Mouse (Mus musculus) spleen, postnatal 10 days (tissue): Measurements from ENCODE around the gene Gsdma3.

Source experiments
- DNase-seq, 2 experiments: peaks; one replicate each; pipeline ENCODE4 v3.0.0; 2021 to 2022; ENCODE audit warnings: low spot score in 2 of 2

The Gsdma3 gene

DNA sequence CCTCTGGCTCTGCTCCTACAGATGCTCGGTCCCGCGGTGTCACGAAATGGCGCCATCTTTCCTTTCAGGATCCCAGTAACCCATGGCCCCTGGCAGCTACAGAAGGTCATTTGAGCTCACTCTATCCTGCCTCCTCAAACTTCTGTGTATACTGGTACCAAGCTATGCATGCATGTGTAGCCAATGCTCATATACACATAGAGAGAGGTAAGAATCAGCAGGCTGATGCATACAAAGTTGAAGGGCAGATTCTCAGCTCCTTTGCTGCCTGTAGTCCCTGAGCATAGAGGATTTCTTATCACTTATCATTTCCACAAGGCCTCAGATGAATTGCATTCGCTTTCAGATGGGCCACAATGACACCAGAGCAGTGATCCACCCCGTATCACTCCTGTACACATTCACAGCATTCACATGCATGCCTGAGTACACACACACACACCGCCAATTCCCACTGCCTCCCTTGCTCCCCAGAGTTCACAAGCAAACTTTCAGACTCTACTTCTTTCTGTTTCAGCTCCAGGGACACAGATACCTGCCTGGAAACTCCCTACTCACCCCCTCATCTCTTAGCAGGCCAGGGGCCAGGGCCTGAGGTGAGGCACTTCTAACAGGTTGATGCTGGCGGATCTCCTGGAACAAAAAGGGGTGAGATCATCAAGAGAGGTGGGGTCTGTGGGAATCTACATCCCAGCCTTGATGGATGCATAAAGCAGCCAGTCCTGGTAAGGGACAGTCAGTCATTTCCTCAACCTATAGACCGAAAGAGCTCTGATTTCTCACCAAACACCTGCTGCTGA, at the start of gene Gsdma3, which contains the start of gene Gm12355:
TSS of gene Gsdma3 (plus strand) at position 750 of the 800 bp plus-strand sequence.
TSS of gene Gm12355 (minus strand) at position 51 of the 800 bp plus-strand sequence.
- no peak for DNase-seq

- no peak for DNase-seq
Observed at GRCm38 (mm10) chr11:98577776-98578175, 48.4 kb upstream of the Gsdma3 start.

GRCm38 (mm10) chr11:98580301-98581121, 45.6 kb upstream of the Gsdma3 start:
- peak; percentile 78 to 89 for DNase-seq

DNA sequence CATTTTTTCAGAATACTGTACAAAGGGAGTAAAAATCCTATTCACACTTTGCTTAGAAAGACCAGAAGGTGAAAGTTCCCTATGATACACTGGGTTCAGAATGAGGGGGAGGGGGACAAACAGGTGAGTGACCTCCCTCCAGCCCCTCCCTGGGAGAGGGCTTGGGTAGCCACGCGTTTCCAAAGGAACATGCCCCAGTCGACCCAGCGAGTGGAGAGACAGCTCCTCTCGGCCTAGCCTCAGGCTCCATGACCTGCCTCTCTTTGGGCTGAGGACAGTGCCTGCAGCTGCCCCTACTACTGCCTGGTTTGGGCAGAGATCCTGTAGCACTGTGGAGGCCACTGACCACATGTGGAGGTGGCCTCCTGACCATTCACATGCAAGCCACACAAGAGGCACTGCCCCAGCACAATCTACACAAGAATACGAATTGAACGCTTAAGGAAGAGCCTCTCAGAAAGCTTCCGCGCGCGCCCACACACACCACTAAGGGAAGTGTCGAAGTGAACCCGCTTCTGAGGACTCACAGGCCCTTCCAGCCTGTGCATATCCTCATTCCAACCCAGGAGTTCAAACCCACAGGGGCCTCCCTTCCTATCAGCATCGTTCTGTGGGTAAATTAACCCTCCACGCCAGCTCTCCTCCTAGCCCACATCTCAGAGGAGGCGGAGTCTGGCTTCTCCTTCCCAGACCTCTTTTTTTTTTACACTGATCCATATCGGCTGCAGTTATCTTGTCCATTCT, 44.7 kb upstream of the Gsdma3 start:
- peak; percentile 62 to 70 for DNase-seq

DNA sequence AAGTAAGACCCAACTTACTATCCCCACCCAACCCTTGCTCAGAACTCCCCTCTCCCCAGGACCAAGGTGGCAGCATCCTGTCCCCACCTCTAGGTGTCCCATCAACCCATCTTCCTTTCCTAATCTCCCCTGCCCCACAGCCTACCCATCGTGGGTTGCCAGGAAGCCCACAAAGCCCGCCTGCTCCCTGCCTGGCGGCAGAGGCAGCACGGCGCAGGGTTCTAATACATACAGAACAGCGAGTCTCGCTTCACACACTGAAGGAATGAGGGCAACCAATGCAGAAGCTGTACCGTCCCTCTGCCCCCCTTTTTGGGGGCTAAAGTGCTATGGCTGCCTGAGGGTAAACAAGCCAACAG, 44.2 kb upstream of the Gsdma3 start:
- DNase-seq, result peak in 1 of 2 experiments; percentile 58

GRCm38 (mm10) chr11:98582551-98583264, 43.5 kb upstream of the Gsdma3 start:
- peak; percentile 56 to 64 for DNase-seq

DNA sequence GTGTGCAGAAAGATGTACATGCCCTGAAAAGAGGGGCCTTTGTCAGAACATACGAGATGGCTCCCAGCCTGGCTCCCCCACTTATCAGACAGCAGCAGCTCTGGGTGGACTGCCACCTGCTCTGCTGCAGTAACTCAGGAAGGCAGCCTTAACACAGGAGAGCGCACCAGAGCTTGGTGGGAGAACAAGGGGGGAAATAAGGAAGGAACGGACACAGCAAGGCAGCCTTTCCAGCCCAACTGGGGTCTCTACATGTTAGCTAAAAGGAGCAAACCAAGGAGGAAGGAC, 43.0 kb upstream of the Gsdma3 start:
- DNase-seq, result peak; percentile 72 to 79

- peak; percentile 60 to 65 for DNase-seq
Observed at GRCm38 (mm10) chr11:98583571-98583970, 42.6 kb upstream of the Gsdma3 start.

- DNase-seq, result peak; percentile 30 to 52
Observed at GRCm38 (mm10) chr11:98584146-98584545, 42.0 kb upstream of the Gsdma3 start.

GRCm38 (mm10) chr11:98584629-98585177, 41.5 kb upstream of the Gsdma3 start:
- DNase-seq, result peak in 1 of 2 experiments; percentile 45

- DNase-seq, result no peak
Observed at GRCm38 (mm10) chr11:98586087-98586891, 39.9 kb upstream of the Gsdma3 start.

- peak; percentile 96 to 99 for DNase-seq
Observed at GRCm38 (mm10) chr11:98586892-98587563, 39.1 kb upstream of the Gsdma3 start, which contains the start of gene Ormdl3. Gene Ormdl3 (minus strand): TSS chr11:98587368.

DNA sequence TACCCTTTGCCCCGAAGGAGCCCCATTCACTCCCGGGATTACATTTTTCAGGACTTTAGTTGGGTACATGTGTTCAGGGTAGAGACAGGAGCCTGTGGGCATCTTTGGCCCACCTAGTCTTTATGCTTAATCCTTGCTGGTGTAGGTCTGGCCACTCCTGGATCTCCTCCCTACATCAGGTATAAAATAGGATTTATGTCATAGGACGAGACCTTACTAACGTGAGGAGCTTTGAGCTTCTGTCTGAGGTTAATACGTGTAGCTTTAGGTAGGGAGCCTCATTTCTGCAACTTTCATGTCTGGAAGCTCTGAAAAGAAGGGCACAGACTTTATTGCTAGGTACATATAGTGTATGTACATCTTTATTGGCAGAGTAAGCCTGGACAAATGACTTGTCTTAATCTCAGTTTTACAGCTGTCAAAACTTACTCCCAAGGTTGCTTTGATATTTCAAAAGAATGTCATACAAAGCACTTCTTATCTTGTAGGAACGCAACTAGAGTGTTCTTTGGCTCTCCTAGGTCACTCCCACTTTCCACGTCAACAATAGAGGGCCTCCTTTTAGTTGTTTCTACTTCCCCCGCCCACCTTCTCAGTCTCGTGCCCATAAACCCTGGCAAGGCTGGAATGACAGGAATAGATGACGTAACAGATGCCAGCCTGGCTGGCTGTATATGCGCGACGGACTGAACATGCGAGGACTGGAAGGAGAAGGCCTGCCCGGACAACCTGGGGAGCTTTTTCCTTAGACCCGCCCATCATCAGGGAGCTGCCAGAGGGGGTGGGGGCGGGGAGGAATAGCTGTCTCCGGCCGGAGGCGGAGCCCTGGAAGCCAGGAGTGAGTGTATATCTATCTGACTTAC, 38.2 kb upstream of the Gsdma3 start:
- DNase-seq, result peak; percentile 72 to 79

DNA sequence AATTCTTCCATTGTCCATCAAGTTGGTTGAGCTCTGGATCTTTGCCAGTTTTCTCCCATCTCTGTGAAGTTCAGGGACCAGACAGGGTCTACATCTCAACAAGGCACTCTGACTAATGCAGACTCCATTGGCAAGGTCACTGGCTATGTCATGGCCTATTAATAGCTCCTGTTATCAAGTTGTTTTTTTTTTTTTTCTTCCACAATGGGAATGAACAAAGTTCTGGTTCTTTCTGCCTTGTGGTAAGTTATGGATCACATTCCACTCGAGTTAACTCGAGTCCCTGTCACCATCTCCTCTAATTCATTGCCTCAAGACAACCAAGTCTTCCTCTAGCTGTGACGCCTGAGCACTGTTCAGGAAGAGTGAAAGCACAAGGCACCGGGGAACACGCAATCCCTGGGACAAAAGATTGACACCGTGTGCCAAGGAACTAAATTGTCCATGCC, 37.3 kb upstream of the Gsdma3 start:
- DNase-seq, result no peak

DNA sequence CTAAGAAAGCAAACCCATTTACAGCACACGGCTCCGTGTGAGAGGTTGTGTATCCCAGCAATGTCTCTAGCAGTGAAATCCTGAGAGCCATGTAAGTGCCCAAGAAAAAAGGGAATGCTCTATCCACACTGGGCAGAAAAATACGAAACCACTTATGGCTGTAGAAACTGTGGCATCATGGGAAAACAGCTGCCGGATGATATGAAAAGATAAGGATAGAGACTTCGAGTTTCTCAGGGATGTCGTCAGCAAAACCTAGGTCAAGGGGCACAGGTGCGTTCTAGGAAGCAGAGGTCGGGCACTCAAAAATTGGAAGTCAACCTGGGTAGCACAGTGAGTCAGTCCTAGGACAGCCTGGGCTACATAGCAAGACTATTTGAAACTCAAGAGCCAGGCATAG, 36.9 kb upstream of the Gsdma3 start:
- DNase-seq, result no peak

GRCm38 (mm10) chr11:98590548-98591445, 35.4 kb upstream of the Gsdma3 start:
- DNase-seq, result no peak

GRCm38 (mm10) chr11:98595021-98595420, 31.1 kb upstream of the Gsdma3 start:
- DNase-seq, result no peak

DNA sequence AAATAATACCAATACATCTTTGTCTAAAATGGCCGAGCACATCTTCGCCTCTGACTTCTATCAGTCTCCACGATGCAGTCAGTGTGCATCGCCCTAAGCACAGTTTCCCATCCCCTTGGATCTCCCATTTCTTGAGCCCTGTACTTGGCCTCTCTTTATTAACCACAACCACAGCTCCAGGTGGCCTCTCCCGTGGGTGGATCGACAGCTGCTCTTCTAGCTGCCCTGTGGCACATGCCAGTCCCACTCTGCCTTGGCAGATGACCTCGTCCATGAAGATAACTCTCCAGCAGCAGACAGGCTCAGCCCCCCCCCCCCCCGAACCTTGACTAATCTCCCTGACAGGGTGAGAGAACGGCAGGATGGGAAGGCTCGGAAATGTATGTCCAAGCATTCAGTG, 30.7 kb upstream of the Gsdma3 start:
- no peak for DNase-seq
